Mouse (Mus musculus) retina, adult 2 months (tissue): ENCODE results near the gene Cyp27b1.
"Not testable (repeated sequence)": the region's sequence is repeated elsewhere in the genome, so short reads cannot be mapped to it uniquely, and the experiment has no call there.

ENCODE experiments used
- DNase-seq: peaks from one replicate; pipeline ENCODE4 v3.0.0-alpha.2; 2012; ENCODE audit warnings: low read depth, low spot score

Cyp27b1 gene

DNA sequence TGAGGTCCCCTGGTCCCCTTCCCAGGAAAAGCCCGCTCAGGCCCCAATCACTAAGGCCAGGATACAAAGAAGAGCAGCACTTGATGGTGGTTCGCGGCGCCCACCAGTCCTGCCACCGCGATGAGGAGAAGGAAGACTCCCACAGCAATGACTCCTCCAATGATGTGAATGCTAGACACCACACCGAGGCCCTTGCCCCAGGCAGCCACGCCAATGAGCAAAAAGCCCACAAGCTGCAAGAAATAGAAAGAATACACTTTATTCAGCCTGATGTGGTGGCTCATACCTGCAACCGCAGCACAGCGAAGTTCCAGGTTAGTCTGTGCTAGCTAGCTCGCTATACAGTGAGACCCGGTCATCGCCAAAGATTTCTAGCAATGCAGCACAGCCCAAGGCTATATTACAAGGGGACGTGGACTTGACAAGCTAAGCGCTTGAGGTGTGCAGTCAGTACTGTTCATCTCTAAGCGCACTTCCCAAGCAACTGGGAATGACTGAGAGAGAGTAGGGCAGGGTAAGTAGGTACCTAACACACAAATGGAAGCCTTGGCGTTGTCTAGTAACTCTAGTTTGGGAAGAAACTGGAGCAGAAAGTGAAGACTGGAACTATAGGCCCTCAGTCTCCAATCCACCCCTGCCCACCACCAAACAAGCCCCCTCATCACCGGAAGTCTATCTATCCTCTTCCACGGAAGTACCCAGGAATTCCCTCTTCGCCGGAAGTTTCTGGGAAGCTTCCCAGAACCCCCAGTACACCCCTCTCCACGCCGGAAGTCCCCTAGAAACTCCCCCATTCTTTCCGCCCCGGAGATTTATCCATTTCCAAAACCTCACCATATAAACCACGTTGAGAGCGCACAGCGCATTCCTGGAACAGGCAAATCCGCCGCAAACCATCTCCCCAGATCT is 21.5 kb downstream of the Cyp27b1 start:
- no peak for DNase-seq

DNA sequence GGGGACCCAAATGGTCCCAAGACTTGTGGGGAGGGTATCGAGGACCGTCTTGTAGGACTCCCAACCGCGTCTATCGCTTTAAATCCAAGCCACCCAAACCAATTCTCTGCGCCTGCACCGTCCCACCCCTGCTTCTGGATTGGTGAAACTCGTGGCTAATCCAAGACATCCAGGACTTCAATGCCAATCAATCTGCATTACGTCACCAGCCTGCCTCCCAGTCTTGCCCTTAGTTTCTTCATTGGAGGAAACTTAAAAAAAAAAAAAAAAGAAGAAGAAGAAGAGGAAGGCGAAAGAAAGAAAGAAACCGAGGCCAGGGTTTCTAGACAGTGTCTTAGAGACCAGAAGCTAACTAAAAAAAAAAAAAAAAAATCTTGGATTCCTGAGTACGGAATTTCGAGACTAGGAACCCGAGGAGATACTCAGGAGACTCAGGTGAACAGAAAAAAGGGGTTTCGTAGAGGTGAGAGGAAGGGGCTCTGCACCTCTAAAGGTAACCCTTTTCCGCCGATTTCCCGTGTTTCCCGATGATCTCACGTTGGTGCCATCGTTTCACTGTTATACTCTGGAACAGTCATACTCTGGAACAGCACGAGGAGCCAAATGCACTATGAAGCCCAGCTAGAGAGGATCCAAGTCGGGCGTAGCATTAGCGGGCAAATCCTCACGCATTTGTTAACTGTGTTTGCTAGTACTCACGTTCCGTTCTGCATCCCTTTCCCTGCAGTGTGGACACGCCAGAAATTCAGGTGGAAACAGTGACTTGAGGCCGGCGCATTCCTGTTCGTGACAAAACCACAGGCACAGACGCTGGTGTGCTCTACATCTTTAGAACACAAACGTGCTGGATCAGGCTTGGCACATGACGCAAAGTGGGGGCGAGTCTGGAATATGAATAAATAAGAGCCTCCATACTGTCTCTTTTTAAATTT is 22.4 kb downstream of the Cyp27b1 start, which contains the start of gene Tspan31:
Tspan31 (minus strand) TSS at position 75 of the 932 bp plus-strand sequence.
- peak; percentile 84 for DNase-seq

DNA sequence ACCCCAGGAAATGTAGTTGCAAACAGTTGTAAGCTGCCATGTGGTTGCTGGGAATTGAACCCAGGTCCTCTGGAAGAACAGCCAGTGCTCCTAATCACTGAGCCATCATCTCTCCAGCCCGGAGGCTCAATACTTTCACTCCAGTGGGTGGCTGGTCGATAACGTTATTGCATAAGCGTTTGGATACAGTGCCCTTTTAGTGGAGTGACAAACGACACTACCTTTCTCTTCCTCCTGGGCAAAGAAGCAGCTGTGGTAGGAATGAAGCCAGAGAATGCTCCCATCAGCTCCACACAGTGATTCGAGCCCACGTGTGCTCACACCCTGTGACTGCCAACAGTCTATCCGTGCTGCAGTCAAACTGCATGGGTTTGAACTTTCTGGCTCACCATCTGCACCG is 23.2 kb downstream of the Cyp27b1 start:
- no peak for DNase-seq

DNA sequence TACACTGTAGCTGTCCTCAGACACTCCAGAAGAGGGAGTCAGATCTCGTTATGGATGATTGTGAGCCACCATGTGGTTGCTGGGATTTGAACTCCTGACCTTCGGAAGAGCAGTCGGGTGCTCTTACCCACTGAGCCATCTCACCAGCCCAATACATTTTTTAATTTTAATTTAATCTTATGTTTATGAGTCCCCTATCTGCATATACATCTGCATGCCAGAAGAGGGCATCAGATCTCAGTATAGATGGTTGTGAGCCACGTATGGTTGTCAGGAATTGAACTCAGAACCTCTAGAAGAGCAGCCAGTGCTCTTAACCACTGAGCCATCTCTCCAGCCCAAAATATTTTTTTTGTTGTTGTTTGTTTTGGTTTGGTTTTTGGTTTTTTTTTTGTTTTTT is 24.2 kb downstream of the Cyp27b1 start:
- DNase-seq = not testable (repeated sequence)

DNA sequence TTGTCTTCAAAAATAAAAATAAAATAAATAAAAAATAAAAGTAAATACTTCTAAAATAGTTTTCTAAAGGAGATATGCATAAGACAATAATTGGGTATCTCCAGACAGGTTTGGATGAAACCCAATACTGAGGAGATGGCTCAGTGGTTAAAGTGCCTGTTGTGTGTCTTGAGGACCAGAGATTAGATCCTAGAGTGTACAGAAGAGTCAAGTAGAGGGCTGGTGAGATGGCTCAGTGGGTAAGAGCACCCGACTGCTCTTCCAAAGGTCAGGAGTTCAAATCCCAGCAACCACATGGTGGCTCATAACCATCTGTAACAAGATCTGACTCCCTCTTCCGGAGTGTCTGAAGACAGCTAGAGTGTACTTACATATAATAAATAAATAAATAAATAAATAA is 24.9 kb downstream of the Cyp27b1 start:
- not testable (repeated sequence) for DNase-seq

DNA sequence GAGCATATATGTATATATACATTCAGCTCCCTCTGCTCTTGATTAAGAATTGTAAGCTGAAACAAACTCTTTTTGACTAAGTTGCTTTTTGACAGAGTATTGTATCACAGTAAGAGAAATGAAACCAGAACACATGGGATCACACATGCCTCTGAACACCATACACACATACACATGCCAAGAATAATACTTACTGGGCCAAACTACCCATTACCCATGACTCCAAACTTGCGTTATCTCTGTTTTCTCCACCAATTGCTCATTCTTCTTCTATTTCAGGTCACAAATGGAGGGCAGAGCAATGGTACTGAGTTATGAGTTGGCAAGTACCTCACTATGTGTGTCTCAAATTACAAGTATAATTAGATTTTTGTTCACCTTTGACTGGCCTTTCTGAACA is 25.9 kb downstream of the Cyp27b1 start:
- DNase-seq = no peak

DNA sequence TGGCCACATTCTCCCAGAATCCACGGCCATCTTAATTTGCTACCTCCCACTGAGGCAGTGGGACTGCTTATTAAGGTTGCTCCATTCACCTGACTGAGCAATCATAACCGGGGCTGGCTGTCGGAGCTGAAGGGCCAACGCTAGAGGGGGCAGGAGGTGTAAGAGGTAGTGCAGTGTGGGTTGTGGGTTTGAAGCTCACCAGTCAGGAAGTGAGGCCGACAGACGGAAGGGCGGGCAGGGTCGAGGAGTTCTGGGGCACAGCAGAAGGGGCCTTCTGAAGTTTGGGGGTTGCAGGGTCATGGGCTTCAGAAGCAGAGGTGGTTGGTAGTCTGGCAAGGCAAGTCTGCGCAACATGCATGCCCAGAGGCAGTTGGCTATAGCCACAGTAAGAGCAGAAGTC is 27.0 kb downstream of the Cyp27b1 start, which contains the start of gene Agap2:
Agap2 (plus strand) TSS at position 205 of the 400 bp plus-strand sequence.
- no peak for DNase-seq

DNA sequence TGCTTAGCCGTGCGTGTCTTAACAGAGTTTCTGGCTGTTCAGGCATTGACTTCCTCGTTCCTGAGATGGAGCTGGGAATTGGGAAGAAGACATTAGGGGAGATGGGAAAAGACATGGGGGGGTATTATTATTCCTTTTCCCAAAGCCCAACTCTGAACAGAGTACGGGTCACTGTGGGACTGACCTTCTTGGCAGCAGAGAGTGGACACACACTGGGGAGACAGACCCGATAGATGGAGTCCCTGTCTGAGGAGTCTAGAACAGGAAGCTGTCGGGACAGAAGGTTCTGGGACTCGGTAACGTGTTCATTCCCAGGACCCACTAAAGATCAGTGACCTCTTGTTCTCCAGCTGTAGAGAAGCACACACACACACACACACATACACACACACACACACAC is 27.6 kb downstream of the Cyp27b1 start:
- DNase-seq = no peak

DNA sequence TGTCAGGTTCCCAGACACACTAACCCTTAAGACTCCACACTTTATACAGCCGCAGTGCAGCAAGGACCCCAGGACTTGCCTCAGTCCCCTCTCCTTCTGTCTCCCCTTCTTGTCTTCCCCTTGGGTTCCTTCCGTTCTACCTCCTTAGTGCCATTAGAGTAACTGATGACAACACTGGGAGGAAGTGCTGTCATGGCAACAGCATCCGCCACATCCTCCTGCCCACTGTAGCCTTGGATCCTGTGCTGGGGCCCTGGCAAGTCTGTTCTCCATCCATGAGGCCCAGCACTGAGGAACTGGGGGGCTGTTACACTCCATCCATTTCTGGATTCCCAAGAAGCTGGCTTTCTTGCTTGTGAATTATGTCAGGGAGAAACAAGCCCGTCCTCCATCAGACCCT is 28.0 kb downstream of the Cyp27b1 start:
- no peak for DNase-seq

DNA sequence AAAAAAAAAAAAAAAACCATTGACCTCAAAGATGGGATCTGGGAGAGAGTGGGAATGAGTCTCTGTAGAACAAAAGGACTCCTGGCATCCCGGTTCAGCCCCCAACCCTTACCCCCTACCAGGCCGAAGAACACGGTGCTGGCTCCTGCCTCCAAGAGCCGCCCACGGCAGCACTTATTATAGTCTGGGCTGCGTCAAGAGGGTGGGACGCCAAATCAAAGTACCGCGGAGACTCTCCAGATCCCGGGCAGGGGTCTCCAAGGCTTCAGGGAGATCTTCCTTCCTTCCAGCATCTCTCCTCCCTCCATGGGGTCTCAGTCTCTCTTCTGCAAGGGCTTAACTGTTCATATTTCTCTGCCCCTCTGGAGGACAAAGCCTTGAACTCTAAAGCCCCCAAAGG is 29.5 kb downstream of the Cyp27b1 start:
- DNase-seq = no peak

DNA sequence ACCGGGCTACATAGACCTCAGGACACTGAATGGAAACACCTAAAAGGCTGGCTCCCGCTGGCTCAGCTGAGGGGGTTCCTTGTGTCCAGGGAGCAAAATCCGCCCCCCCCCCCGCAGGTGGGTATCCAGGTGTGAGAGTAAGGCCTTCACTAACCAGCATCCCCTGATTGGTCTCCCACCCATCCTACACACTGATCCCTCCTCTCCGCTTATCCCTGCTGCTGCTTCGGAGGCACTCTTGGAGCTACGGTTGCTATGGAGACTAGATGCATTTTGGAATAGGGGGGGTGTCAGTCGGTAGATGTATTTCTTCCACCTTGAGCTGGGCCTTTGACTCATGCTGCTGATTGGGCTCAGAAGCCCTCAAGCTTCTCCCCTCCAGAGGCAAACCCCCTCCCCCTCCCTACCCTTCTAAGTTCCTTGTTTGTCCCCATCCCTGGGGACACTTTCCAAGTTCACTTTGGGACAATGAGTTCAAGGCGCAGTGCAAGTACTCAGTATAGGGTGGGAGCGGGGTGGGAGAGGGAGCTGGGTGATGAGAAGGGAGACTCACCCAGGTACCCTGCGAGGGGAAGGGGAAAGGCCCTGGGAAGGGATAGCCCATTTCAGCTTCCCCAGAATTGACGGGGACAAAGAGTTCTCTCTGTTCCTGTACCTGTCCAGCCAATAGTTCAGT is 30.1 kb downstream of the Cyp27b1 start:
- no peak for DNase-seq

DNA sequence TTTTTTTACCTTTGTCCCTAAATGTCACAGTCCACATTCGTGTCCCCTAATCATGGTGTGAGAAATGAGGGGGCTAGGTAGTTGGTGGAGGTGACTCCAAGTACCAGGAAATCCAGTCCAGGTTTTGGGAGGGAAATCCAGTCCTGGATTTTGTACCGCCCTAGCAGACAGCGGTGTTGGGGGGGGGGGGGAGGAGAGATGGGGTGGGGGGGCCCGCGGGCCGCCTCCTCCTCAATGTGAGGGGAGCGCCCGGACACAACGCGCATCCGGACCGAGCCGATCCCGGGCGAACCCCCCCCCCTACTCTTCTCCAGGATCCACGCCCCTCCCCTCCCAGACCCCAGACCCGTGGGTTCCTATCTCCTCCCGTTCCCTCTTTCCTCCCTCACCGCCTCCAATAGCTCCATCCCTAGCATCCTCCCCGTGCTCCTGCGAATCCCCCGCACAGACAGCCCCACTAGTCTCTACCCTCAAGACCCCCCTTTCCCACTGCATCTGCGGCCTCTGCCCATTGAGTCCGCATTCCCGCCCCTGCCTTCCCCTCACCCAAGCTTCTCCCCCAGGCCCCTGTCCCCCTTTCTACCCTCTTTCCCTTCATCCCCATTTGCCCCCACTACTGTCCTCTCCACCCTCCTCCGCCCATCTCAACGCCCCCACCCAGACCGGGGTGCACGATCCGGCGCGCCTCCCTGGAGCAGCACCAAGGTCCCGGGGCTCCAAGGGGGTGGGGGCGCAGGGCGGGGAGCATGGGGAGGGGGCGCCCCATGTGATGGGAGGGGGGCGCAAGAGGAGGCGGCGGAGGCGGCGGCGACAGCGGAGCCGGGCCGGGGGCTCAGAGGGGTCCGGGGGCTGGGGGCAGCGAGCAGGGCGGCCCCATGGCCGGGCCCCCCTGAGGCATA is 30.9 kb downstream of the Cyp27b1 start:
- DNase-seq = no peak

DNA sequence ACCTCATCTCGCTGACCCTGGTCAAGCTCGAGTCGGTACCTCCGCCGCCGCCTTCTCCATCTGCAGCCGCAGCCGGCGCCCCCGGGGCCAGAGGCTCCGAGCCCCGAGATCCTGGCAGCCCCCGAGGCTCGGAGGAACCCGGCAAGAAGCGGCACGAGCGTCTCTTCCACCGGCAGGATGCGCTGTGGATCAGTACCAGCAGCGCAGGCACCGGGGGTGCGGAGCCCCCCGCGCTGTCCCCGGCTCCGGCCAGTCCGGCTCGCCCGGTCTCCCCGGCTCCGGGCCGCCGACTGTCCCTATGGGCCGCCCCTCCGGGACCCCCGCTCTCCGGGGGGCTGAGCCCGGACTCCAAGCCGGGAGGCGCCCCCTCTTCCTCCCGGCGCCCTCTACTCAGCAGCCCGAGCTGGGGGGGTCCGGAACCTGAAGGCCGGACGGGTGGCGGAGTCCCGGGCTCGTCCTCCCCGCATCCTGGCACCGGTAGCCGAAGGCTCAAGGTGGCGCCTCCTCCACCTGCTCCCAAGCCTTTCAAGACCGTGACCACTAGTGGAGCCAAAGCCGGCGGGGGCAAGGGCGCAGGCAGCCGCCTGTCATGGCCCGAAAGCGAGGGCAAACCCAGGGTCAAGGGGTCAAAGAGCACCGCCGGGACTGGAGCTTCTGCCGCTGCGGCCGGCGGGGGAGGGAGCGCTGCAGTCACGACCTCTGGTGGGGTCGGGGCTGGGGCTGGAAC is 31.8 kb downstream of the Cyp27b1 start:
- DNase-seq = no peak

DNA sequence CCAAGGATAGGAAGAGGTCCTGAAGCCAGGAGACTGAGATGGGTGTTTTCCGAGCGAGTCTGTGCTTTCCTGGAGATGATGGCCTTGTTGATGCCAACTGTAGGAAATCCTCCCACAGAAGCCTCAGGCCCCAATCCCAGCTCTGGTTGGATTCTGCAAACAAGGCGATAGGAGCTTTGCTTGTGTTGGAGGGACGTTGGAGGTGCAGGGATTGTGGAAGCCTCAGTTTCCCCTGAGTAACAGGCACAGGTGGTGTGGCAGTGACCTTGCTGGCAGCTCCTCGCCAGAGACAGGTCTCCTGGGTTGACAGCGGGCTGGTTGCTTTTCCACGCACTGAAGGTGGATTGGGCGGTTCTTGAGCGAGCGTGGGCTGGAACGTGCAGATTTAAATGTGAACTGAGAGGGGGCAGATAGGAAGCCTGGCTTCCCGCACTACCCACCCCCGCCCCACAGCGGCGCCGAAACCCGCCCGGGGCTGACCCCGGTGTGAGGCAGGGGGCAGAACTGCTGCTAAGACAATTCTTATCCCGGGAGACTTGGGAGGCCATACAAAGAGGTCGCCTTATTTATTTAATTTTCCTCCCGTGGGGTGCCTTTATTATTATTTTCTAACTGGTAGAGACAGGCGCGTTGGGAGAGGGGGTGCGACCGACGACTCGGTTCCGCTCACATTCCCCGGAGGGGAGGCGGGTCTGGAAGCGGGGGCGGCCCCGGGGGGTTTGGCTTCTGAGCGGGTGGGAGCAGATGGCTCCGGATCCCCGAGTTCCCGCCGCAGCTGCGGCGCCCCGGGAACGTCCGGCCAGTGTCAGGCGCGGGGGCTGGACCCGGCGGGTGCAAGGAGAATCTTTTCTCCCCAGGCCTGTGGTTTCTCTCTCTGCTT is 33.1 kb downstream of the Cyp27b1 start:
- no peak for DNase-seq

DNA sequence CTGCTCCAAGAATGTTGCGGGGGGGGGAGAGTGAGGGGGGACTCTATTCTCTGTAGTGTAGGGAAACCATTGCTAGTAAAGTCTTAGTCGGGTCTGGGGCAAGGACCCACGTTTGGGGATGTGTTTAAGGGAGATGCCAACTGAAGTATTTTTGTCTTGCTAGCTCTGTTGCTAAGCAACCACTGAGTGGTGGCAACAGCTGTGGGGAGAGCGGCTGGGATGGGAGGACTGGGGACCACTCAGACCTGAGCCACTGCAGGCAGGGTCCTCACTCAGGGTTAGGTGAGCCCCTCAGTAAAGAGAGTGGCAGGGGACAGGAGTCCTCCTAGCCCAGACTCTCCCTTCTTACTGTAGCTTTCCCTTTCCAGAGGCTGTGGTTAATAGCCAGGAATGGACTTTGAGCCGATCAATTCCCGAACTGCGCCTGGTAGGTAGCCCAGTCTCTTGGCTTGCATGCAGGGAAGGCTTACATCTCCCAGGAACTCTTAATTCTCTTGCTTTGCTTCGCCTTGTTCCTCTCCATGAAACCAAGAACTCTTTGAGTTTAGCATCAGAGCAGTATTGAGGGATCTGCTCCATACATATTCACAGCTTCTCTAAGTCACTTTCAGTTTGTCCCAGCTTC is 34.1 kb downstream of the Cyp27b1 start:
- DNase-seq = no peak

DNA sequence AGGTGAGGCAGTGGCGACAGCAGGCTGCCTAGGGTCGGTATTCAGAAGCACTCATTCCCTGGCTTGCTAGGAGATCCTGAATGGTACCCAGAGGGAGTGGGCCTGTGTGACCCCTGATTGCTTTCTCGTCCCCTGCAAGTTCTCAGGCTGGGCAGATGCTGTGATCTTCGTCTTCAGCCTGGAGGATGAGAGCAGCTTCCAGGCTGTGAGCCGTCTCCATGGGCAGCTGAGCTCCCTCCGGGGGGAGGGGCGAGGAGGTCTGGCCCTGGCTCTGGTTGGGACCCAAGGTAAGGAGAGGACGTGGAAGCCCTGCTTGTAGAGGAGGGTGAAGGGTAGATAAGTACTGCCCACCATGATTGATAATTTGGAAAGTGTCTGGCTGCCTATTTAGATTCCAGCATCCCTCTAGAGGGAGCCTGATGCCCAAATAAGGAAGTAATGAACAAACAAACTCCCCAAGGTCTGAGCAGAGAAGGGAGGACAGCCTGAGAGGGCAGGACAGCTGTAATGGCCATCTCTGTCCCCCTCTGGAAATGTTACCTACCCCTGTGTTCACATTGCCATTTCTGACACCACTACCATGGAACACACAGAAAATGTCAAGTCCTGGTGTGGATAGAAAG is 35.4 kb downstream of the Cyp27b1 start:
- DNase-seq = no peak

DNA sequence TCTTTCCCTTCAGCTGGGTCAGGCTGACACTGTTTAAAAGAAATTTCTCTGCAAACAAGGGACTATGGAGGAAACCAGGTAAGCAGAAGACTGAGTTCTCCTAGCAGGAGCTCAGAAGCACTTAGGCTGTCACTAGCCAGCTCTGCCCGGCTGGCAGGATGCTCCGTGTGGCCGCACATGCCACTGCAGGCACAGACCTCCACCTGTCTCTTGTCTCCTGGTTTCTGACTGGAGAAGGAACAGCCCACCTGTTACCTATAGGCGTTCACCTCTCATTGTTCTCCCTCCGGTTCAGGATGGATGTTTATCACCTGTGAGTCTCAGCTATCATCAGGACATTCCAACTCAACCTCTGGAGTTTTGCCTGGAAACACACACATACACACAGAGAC is 35.9 kb downstream of the Cyp27b1 start:
- DNase-seq = no peak

DNA sequence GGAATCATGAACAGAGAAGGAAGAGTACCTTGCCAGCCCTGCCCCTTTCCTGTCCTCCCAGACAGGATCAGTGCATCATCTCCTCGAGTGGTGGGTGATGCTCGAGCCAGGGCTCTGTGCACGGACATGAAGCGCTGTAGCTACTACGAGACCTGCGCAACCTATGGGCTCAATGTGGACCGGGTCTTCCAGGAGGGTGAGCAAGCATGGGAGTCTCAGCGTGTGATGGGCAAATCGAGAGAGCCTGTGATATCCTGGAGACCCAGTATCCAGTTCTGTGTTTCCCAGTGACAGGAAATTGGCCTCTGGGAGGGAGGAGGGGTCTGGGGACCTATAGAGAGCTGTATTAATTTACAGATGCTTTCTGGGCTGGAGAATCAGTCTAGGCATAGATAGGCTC is 37.0 kb downstream of the Cyp27b1 start:
- DNase-seq = no peak
